Mouse (Mus musculus): ENCODE data around the gene Rexo5.
A peak's percentile ranks its signal among the peaks of the same experiment; 100 is the strongest.

The Rexo5 gene

GRCm38 (mm10) chr7:119793586-119794250, at the start of gene Rexo5, which contains the start of gene Eri2:
Gene Rexo5 (plus strand): TSS chr7:119794006.
Gene Eri2 (minus strand): TSS chr7:119794058.
- peak; percentile 88 for DNase-seq (ENCODE audit: low read depth)

- peak; percentile 31 for DNase-seq (ENCODE audit: low read depth)
These were observed 49.5 kb upstream of the Rexo5 start for GRCm38 (mm10) chr7:119744321-119744720.

- DNase-seq (ENCODE audit: low read depth), result no peak
These were observed 47.9 kb upstream of the Rexo5 start for GRCm38 (mm10) chr7:119745869-119746268.

GRCm38 (mm10) chr7:119748761-119749160, 45.0 kb upstream of the Rexo5 start:
- no peak for DNase-seq (ENCODE audit: low read depth)

- DNase-seq (ENCODE audit: low read depth), result no peak
These were observed 43.9 kb upstream of the Rexo5 start for GRCm38 (mm10) chr7:119749942-119750341.

- no peak for DNase-seq (ENCODE audit: low read depth)
These were observed 40.1 kb upstream of the Rexo5 start for GRCm38 (mm10) chr7:119753696-119754095.

- DNase-seq (ENCODE audit: low read depth), result no peak
These were observed 33.3 kb upstream of the Rexo5 start, which contains the start of gene Acsm3 for GRCm38 (mm10) chr7:119760527-119760951. Gene Acsm3 (plus strand): TSS chr7:119760923.

- DNase-seq (ENCODE audit: low read depth), result no peak
These were observed 31.6 kb upstream of the Rexo5 start for GRCm38 (mm10) chr7:119762166-119762697.

GRCm38 (mm10) chr7:119764377-119764776, 29.4 kb upstream of the Rexo5 start:
- DNase-seq (ENCODE audit: low read depth), result no peak

- no peak for DNase-seq (ENCODE audit: low read depth)
These were observed 26.8 kb upstream of the Rexo5 start for GRCm38 (mm10) chr7:119766996-119767395.

- DNase-seq (ENCODE audit: low read depth), result no peak
These were observed 23.9 kb upstream of the Rexo5 start for GRCm38 (mm10) chr7:119769895-119770294.

GRCm38 (mm10) chr7:119783453-119783852, 10.4 kb upstream of the Rexo5 start:
- DNase-seq (ENCODE audit: low read depth), result no peak

- peak; percentile 14 for DNase-seq (ENCODE audit: low read depth)
These were observed 8.9 kb upstream of the Rexo5 start for GRCm38 (mm10) chr7:119784908-119785307.

GRCm38 (mm10) chr7:119789024-119789423, 4.8 kb upstream of the Rexo5 start:
- no peak for DNase-seq (ENCODE audit: low read depth)

- DNase-seq (ENCODE audit: low read depth), result no peak
These were observed 439 bp downstream of the Rexo5 start for GRCm38 (mm10) chr7:119794251-119794638.

- DNase-seq (ENCODE audit: low read depth), result no peak
These were observed 1.5 kb downstream of the Rexo5 start for GRCm38 (mm10) chr7:119795311-119795710.

GRCm38 (mm10) chr7:119800488-119800887, 6.7 kb downstream of the Rexo5 start:
- DNase-seq (ENCODE audit: low read depth), result no peak

GRCm38 (mm10) chr7:119800991-119801390, 7.2 kb downstream of the Rexo5 start:
- no peak for DNase-seq (ENCODE audit: low read depth)

GRCm38 (mm10) chr7:119807396-119807795, 13.6 kb downstream of the Rexo5 start:
- no peak for DNase-seq (ENCODE audit: low read depth)

GRCm38 (mm10) chr7:119808723-119809122, 14.9 kb downstream of the Rexo5 start:
- no peak for DNase-seq (ENCODE audit: low read depth)

- DNase-seq (ENCODE audit: low read depth), result no peak
These were observed 41.6 kb downstream of the Rexo5 start for GRCm38 (mm10) chr7:119835371-119835770.

GRCm38 (mm10) chr7:119835996-119836777, 42.4 kb downstream of the Rexo5 start:
- DNase-seq (ENCODE audit: low read depth), result no peak
